Mouse (Mus musculus): ENCODE data around the gene Notch2.
A peak's percentile ranks its signal among the peaks of the same experiment; 100 is the strongest.

GRCm38 (mm10) chr3:97993920-97994545 is 19.3 kb upstream of the Notch2 start:
- TF ChIP-seq CTCF (IDR thresholded peaks at IDR 0.05) (no peak), EP300 (IDR thresholded peaks at IDR 0.05) (peak; percentile 82)

All from lung, postnatal 0 days (tissue).